Mouse (Mus musculus): ENCODE results near the gene Ascl2.

DNA sequence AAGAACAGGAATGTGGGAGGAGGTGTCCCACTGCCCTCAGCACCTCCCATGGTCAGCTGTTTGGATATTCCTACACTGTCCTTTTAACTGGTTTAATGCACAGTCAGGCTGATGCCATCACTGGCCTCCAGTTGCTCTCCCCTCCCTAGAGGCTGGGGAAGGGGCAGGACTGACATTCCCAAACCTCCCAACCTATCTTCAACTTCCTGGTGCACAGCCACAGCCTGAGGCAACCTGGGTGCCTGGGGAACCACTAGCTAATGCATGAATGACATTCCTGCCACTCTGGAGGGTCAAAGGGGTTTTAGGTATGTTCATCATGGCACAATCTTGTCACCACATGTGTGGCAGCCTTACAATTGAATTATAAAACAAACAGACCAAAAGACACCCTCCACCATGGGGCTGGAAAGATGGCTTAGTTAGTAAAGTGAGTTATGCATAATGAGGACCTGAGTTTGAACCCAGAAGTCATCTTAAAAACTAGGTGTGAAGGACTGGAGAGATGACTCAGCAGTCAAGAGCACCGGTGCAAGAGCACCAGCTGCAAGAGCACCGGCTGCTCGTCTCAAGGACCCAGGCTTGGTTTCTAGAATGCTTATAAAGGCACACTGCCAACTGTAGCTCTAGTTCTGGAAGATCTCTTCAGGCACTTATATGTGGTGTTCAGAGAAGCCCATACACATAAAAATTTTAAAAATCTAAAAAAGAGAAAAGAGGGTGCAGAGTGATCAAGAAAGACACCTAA is 28.5 kb upstream of the Ascl2 start:
- no peak for TF ChIP-seq CTCF (IDR thresholded peaks at IDR 0.05)
- TF ChIP-seq EP300 (IDR thresholded peaks at IDR 0.05), result peak; percentile 38; the same call in 1 of the 2 replicates

Measured in lung, postnatal 0 days (tissue).